Mouse (Mus musculus) embryonic stem cell, embryonic (primary cell): Measurements from ENCODE around the gene Prkab2.

ENCODE experiments used
- CTCF ChIA-PET, 4 experiments: fragments of 300-600 bp in 2 of 4; fragments of 350-600 bp in 2 of 4; sonication (Branson Sonifier 250); formaldehyde crosslinking; loops; one replicate each; lab custom pipeline; 2022; ENCODE audit warnings: inconsistent platforms in 2 of 4; lab: Charles Lee
- POLR2A ChIA-PET, 4 experiments: fragments of 300-600 bp in 2 of 4; fragments of 350-600 bp in 2 of 4; sonication (Branson Sonifier 250); formaldehyde crosslinking; loops; one replicate each; lab custom pipeline; 2022; ENCODE audit warnings: antibody characterized with exemption in 4 of 4, inconsistent platforms in 1 of 4; lab: Charles Lee

Prkab2 gene

GRCm38 (mm10) chr3:97702448-97703080 is 44.6 kb downstream of the Prkab2 start:
- ChIA-PET CTCF (interaction anchor here in 2 of 4 experiments (0.7 to 1.6 kb wide), 3 partner anchors 21 to 63 kb away, joined by 3 to 5 read pairs (median 3); no protein-coding TSS in a partner anchor), POLR2A (interaction anchor here in 3 of 4 experiments (0.6 to 1.9 kb wide), 7 partner anchors 9 to 154 kb away, joined by 3 to 6 read pairs (median 5); no protein-coding TSS in a partner anchor)

- CTCF ChIA-PET = no interaction called here
- POLR2A ChIA-PET = no interaction called here
Observed at GRCm38 (mm10) chr3:97705508-97705907, 47.5 kb downstream of the Prkab2 start.

- ChIA-PET CTCF (no interaction called here), POLR2A (no interaction called here)
Observed at GRCm38 (mm10) chr3:97706561-97706960, 48.6 kb downstream of the Prkab2 start.

GRCm38 (mm10) chr3:97710134-97710533 is 52.1 kb downstream of the Prkab2 start:
- CTCF ChIA-PET = no interaction called here
- POLR2A ChIA-PET = interaction anchor here in 1 of 4 experiments (1.3 kb wide), 1 partner anchor 11 kb away, joined by 3 read pairs; no protein-coding TSS in a partner anchor

- ChIA-PET CTCF (no interaction called here), POLR2A (no interaction called here)
Observed at GRCm38 (mm10) chr3:97710881-97711280, 52.9 kb downstream of the Prkab2 start.

- ChIA-PET POLR2A (interaction anchor here in 1 of 4 experiments (0.6 kb wide), 1 partner anchor 116 kb away, joined by 4 read pairs; no protein-coding TSS in a partner anchor), CTCF (interaction anchor here (0.5 to 4.0 kb wide), 5 partner anchors 34 to 104 kb away, joined by 3 to 23 read pairs (median 4); no protein-coding TSS in a partner anchor)
Observed at GRCm38 (mm10) chr3:97715922-97716321, 57.9 kb downstream of the Prkab2 start.

- CTCF ChIA-PET = interaction anchor here in 2 of 4 experiments (0.5 to 0.8 kb wide), 3 partner anchors 37 to 81 kb away, joined by 3 to 6 read pairs (median 4); no protein-coding TSS in a partner anchor
- POLR2A ChIA-PET = no interaction called here
Observed at GRCm38 (mm10) chr3:97719116-97719515, 61.1 kb downstream of the Prkab2 start.
